Mouse (Mus musculus): ENCODE data around the gene Astn2. TPM values are rescaled to one million over a fixed set of nuclear protein-coding genes. Genes with fewer than 3 reads are reported as not detected.

The Astn2 gene
- total and polyA plus RNA-seq, 3 experiments, result 0.50 to 0.90 (median 0.78) TPM

DNA sequence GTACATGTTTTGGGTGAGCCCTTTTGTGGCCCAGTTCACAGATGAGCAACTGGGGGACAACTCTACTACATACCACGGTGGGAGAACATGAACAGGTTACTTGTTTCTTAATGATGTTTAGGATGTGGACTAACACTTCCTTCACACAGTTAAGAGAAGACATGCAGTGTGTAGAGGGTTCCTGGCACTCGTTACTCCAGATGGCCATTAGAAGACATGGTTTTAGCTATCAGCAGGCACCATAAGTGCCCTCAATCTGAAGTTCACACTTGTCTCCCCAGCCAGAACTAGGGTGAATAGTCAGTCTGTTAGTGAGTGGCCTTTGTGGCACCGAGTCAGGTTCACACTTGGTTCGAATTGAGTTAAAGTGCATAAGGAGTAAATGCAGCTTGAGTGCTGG, 796.3 kb downstream of the Astn2 start:
- H3K36me3 ChIP-seq (ENCODE audit: control insufficient read depth, insufficient read depth, low read length), result 0 out of 2 replicates have a peak, but pooled peaks cover 5% of the 10 kb centered on the region
- no peak overlapping the region for H3K4me3 ChIP-seq
- WGBS, result 90% methylated on average over 4 of the region's 4 CpGs
- DNase-seq, result no peak
- no peak overlapping the region for H3K27ac ChIP-seq
- no peaks in the 10 kb centered on the region; the same call in 1 of the 2 replicates for H3K79me2 ChIP-seq (replicated peaks; ENCODE audit: control insufficient read depth, insufficient read depth, low read length)
- intact Hi-C loops (cut with DNase I), result no loop called here
- no peak for TF ChIP-seq EP300 (IDR thresholded peaks at IDR 0.05; ENCODE audit: insufficient read depth, low read depth, low read length)
- no peak for TF ChIP-seq CTCF (IDR thresholded peaks at IDR 0.05)
- no peak for TF ChIP-seq POLR2A (IDR thresholded peaks at IDR 0.05; ENCODE audit: insufficient read depth, low read depth, low read length)
- peaks cover 13% of the 10 kb centered on the region for H3K4me1 ChIP-seq (ENCODE audit: control insufficient read depth, insufficient read depth, low read length)
- no peak overlapping the region for H3K9ac ChIP-seq (ENCODE audit: low read depth, low read length)
- H3K27me3 ChIP-seq (ENCODE audit: control insufficient read depth, insufficient read depth, low read length), result no peaks in the 10 kb centered on the region

DNA sequence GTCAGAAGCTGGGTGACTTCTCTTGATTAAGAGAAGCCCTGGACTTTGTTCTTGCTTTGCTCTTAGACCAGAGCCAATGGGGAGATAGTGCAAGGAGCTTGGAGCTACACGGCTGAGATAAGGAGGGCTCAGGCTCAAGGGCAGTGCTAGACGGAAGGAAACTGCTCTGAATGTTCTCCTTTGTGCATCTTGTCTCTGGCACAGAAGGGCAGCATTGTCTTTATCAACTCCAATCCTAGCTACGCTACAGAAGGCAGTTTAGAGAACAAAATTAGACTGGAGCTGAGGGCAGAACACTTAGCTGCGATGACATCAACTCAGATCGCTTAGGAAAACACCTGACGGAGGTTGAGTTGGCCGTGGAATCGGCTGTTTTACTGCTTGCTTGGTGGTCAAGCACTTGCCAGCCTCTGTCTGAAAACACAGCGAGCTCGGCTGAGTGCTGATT, 797.2 kb downstream of the Astn2 start:
- DNase-seq, result no peak
- Histone ChIP-seq H3K36me3 (ENCODE audit: control insufficient read depth, insufficient read depth, low read length) (0 out of 2 replicates have a peak, but pooled peaks cover 5% of the 10 kb centered on the region), H3K4me1 (ENCODE audit: control insufficient read depth, insufficient read depth, low read length) (peaks cover 13% of the 10 kb centered on the region), H3K27ac (no peak overlapping the region), H3K4me3 (no peak overlapping the region), H3K79me2 (replicated peaks; ENCODE audit: control insufficient read depth, insufficient read depth, low read length) (no peaks in the 10 kb centered on the region; the same call in 1 of the 2 replicates), H3K27me3 (ENCODE audit: control insufficient read depth, insufficient read depth, low read length) (no peaks in the 10 kb centered on the region), H3K9ac (ENCODE audit: low read depth, low read length) (0 out of 2 replicates have a peak overlapping the region, but pooled peaks have one; percentile 5)
- 24% methylated on average over 10 of the region's 10 CpGs for WGBS
- intact Hi-C loops (cut with DNase I), result no loop called here
- TF ChIP-seq POLR2A (IDR thresholded peaks at IDR 0.05; ENCODE audit: insufficient read depth, low read depth, low read length), result no peak
- no peak for TF ChIP-seq EP300 (IDR thresholded peaks at IDR 0.05; ENCODE audit: insufficient read depth, low read depth, low read length)
- no peak for TF ChIP-seq CTCF (IDR thresholded peaks at IDR 0.05)

DNA sequence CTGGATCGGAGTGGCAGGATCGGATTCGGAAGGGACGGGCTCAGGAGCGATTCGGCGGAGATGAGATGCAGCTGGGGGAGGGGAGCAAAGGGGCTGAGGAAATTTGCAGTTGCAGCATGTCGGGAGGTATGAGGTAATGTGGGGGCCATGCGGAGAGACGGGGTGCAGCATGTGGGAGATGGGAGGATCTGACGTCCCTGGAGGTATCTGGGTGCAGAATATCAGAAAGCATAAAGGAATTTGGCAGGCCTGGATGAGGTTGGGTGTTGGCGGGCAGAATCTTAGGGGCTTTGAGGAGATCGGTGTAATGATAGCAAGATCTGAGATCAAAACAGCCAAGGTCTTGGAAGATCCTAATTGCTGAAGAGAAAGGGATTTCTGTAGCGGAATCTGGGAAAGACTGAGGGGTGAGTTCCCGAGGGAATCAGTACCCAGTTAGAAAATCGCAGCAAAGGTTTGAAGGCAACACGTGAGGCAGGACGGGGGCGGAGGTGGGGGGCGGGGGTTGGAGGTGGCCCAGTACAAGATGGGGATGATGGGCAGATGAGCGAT, 799.2 kb downstream of the Astn2 start:
- no peak for DNase-seq
- TF ChIP-seq POLR2A (IDR thresholded peaks at IDR 0.05; ENCODE audit: insufficient read depth, low read depth, low read length) (no peak), EP300 (IDR thresholded peaks at IDR 0.05; ENCODE audit: insufficient read depth, low read depth, low read length) (no peak), CTCF (IDR thresholded peaks at IDR 0.05) (no peak)
- H3K27ac ChIP-seq, result peak overlapping the region; percentile 82
- H3K4me1 ChIP-seq (ENCODE audit: control insufficient read depth, insufficient read depth, low read length), result peaks cover 9% of the 10 kb centered on the region
- 0 out of 2 replicates have a peak, but pooled peaks cover 5% of the 10 kb centered on the region for H3K36me3 ChIP-seq (ENCODE audit: control insufficient read depth, insufficient read depth, low read length)
- intact Hi-C loops (cut with DNase I), result no loop called here
- no peaks in the 10 kb centered on the region; the same call in 1 of the 2 replicates for H3K79me2 ChIP-seq (replicated peaks; ENCODE audit: control insufficient read depth, insufficient read depth, low read length)
- WGBS, result 1% methylated on average over 20 of the region's 21 CpGs
- no peaks in the 10 kb centered on the region for H3K27me3 ChIP-seq (ENCODE audit: control insufficient read depth, insufficient read depth, low read length)
- H3K9ac ChIP-seq (ENCODE audit: low read depth, low read length), result peak overlapping the region; percentile 88
- H3K4me3 ChIP-seq, result peak overlapping the region; percentile 96

DNA sequence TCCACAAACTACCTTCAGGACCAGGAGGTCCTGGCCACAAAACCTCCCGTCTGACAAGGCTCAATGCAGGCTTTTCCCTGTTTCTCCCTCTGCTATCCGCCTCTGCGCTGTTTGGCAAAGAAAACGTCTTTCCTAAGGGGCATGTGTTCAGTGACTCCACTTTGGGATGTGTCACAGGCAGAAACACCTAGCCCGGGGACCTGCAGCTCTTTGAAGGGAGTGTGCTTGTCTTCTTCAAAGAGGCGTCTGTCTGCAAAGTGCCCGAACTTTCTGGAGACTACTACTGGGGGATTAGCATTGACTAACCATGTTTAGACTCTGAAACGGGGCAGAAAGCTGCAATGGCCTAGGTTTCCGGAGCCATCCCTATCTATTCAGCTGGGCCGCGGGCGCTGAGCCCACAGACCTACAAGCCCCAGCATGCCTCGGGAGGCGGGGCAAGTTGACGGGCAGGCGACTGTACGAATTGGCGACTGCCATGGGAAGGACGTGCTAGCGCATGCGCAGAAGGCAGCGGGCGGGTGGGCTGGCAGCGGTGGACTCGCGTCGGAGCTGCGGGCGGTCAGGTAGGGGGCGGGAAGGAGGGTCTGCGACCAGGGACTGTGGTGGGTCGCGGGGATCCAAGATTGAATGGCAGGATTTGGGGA, 799.8 kb downstream of the Astn2 start, which contains the start of gene Trim32:
Gene Trim32, plus strand, starts transcription at position 483 of the 647 bp plus-strand sequence.
- H3K27me3 ChIP-seq (ENCODE audit: control insufficient read depth, insufficient read depth, low read length), result no peaks in the 10 kb centered on the region
- H3K79me2 ChIP-seq (replicated peaks; ENCODE audit: control insufficient read depth, insufficient read depth, low read length), result no peaks in the 10 kb centered on the region; the same call in 1 of the 2 replicates
- H3K36me3 ChIP-seq (ENCODE audit: control insufficient read depth, insufficient read depth, low read length), result 0 out of 2 replicates have a peak, but pooled peaks cover 5% of the 10 kb centered on the region
- peak; percentile 98 to 100 for DNase-seq
- H3K9ac ChIP-seq (ENCODE audit: low read depth, low read length), result peak within 1 kb of the TSS; percentile 88
- peaks cover 9% of the 10 kb centered on the region for H3K4me1 ChIP-seq (ENCODE audit: control insufficient read depth, insufficient read depth, low read length)
- H3K4me3 ChIP-seq, result peak within 1 kb of the TSS; percentile 96
- peak within 1 kb of the TSS; percentile 82 for H3K27ac ChIP-seq
- TF ChIP-seq POLR2A (IDR thresholded peaks at IDR 0.05; ENCODE audit: insufficient read depth, low read depth, low read length) (peak; percentile 77), EP300 (IDR thresholded peaks at IDR 0.05; ENCODE audit: insufficient read depth, low read depth, low read length) (0 out of 2 replicates have a peak, but pooled peaks have one; percentile 31), CTCF (IDR thresholded peaks at IDR 0.05) (no peak)
- intact Hi-C loops (cut with DNase I), result no loop called here
- WGBS, result 4% methylated on average over 33 of the region's 33 CpGs

DNA sequence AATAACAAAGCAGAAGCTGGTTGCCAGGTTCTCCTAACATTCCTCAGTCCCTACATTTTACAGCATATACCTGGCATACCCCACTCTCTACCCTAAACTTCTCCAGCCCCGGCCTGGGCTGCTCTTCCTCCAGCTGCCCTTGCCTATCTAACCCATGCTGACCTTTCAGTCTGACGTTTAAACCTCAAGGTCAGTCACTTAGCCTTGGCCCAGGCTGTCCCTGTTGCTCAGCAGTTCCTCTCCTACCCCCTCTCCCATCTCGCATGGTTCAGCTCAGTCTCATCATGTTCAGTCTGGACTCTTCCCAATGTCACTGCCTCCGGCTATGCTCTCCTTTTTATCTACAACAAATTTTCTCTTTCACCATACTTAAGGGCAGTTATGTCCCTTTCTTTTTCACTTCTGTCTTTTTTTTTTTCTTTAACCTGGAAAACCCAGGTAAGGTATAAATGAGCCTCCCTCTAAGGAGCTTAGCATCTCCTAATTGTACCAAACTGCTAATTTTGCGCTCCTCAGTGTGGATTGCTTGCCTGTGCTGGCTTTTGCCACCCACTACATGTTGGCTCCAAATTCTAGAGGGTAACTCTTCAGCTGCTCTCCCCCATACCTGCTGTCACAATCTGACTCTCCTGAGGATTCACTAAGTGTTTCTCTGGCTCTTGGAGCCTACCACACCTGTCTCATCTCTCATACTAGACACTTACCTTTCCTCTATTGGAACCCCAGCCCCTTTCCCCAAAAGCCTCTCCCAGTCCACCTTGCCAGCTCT, 809.6 kb downstream of the Astn2 start:
- intact Hi-C loops (cut with DNase I), result loop anchor here (5.0 kb wide), 1 partner anchor 472 kb away; the partner anchor contains the start of gene Pappa
- Histone ChIP-seq H3K27me3 (ENCODE audit: control insufficient read depth, insufficient read depth, low read length) (no peaks in the 10 kb centered on the region), H3K79me2 (replicated peaks; ENCODE audit: control insufficient read depth, insufficient read depth, low read length) (no peaks in the 10 kb centered on the region), H3K27ac (no peak overlapping the region), H3K9ac (ENCODE audit: low read depth, low read length) (no peak overlapping the region), H3K36me3 (ENCODE audit: control insufficient read depth, insufficient read depth, low read length) (no peaks in the 10 kb centered on the region), H3K4me3 (no peak overlapping the region), H3K4me1 (ENCODE audit: control insufficient read depth, insufficient read depth, low read length) (no peaks in the 10 kb centered on the region)
- DNase-seq, result no peak
- 58% methylated on average over 5 of the region's 5 CpGs for WGBS
- no peak for TF ChIP-seq POLR2A (IDR thresholded peaks at IDR 0.05; ENCODE audit: insufficient read depth, low read depth, low read length)
- TF ChIP-seq EP300 (IDR thresholded peaks at IDR 0.05; ENCODE audit: insufficient read depth, low read depth, low read length), result no peak
- TF ChIP-seq CTCF (IDR thresholded peaks at IDR 0.05), result no peak

Data from heart, adult 2 months (tissue).